Mouse (Mus musculus) right cerebral cortex, postnatal 36 days (tissue): Measurements from ENCODE around the gene Gm10799.
A peak's percentile ranks its signal among the peaks of the same experiment; 100 is the strongest.
"Not testable (repeated sequence)": the region's sequence is repeated elsewhere in the genome, so short reads cannot be mapped to it uniquely, and the experiment has no call there.

Source experiments
- DNase-seq, 2 experiments: peaks; one replicate each; pipeline ENCODE4 v3.0.0; 2022; ENCODE audit warnings: low spot score in 2 of 2, mixed read lengths in 1 of 2

Gene Gm10799

DNA sequence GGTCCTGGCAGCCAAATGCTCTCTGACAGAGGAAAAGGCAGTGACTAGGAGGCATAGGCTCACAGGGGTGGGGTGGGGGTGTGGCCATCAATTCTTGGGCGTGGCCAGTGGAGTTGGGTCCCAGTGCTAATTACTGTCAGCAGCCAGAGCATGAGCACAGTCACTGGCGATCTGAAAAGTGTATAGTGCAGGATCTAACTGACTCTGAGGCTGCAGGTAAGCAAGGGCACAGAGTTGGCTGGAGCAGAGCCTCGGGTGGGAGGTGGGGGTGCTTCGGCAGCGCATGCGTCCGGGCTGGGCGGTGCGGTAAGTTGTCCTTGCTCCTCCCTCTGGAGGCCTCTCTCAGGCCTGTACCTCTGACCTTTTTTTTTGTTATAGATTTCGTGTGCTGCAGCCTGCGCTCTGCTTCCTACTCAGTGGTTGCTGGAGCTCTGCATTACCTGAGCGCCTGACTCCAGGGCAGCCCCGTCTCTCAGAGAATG lies 1.4 kb upstream of the Gm10799 start, which contains the start of gene Cd59b:
TSS of gene Cd59b (plus strand) at position 146 of the 482 bp plus-strand sequence.
- DNase-seq = no peak

GRCm38 (mm10) chr2:104065526-104065925 lies 2.8 kb downstream of the Gm10799 start, which contains the start of gene Gm10912:
TSS of gene Gm10912 (plus strand) at chr2:104065826.
- not testable (repeated sequence) for DNase-seq

DNA sequence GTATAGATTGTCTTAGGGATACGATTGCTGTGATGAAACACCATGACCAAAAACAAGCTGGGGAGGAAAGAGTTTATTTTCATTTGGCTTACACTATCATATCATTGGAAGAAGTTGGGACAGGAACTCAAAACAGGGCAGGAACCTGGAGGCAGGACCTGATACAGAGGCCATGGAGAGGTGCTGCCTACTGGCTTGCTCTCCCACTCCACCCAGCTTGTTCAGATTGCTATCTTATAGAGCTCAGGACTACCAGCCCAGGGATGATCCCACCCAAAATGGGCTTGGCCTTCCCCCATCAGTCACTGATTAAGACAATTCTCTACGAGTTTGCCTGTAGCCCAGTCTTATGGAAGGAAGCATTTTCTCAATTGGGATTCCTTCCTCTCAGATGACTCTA lies 4.2 kb downstream of the Gm10799 start:
- DNase-seq = no peak

DNA sequence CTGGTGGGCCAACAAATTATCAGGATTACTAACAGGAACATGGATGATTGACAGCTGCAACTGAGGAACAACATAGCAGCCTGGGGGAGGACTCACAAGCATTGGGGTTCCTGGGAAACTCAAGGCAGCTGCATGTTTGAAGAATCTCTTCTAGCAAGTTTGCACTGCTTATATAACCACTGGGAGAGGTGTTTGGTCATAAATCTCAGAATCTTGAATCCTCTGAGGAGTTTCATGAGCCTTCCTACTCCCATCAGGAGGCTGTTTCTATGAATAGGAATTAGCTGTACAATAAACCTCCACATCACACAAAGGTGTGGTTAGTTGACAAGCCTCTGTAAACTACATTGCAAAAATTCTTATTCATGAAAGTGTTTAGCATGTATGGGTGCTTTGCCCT lies 5.7 kb downstream of the Gm10799 start:
- DNase-seq = no peak

- no peak for DNase-seq
These were observed 7.4 kb downstream of the Gm10799 start for GRCm38 (mm10) chr2:104060996-104061395.

DNA sequence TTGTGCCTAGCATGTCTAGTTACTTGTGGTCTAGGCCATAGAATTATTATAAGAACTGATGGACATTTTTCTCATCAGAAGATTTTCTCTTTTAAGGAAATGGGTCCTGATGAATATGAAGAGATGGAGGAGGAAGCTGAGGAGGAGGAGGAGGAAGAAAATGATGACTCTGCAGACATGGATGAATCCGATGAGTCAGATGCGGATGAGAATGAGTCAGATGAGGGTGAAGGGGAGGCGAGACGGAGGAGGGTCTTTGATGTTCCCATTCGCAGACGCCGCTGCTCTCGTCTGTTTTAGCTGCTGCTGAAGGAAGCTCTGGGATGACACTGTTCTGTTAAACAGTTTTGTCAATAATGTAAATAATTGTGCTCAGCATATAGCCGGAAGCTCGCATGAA lies 8.6 kb downstream of the Gm10799 start:
- peak in 1 of 2 experiments; percentile 20 for DNase-seq

- no peak for DNase-seq
These were observed 9.4 kb downstream of the Gm10799 start for GRCm38 (mm10) chr2:104058954-104059353.

DNA sequence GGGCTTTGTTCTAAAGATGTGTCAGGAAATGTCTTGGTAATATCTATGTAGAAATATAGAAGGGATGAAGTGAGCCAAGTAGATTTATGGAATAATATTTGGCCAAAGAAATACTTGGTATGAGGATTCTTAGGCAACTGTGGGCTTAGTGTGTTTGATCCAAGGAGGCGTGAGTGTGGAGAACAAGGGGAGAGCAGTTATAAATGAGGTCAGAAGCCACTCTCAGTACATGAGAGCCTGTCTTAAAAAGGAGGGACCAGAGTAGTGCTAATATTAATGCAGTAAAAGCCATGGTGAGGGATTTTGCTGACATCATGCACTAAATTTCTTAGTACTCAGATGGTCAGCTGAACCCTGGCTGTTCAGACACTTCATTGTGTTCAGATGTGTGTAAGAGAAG lies 10.0 kb downstream of the Gm10799 start:
- no peak for DNase-seq

- DNase-seq = no peak
These were observed 23.8 kb downstream of the Gm10799 start for GRCm38 (mm10) chr2:104044479-104045080.

DNA sequence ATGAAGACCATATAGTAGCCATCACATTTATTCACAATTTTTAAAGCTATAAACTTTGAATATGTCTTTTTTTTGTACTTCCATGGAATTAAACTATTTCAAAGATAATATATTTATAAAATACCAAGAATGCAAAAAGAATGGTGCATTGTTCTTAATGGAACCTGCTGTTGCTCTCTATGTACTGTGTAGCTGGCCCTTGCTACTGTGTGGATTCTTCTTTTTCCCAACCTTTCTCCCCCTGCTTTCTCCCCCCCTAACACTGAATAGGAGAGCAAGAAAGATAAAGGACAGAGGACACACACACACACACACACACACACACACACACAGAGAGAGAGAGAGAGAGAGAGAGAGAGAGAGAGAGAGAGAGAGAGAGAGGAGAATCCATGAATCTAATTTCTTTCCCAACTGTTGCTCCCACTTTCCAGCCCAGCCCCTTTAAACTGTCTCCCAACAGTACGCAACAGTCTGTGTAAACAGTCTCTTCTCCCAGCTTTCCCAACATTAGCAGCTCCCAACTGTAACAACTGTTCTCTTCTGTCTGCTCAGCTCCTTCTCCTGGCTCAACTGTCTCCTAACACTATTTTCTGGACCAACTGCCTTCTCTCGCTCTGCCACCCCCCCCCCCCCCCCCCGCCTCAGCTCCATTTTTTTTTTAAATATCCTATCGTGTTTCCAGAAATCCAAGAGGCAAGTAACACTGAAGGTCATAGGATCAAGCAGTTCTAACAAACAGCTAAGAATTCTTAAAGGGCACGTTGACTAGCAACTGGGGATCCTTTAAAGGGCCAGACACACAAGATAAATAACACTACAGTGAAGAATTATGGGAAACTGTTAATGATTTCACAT lies 24.5 kb downstream of the Gm10799 start:
- no peak for DNase-seq

- no peak for DNase-seq
These were observed 25.6 kb downstream of the Gm10799 start for GRCm38 (mm10) chr2:104042766-104043165.

- no peak for DNase-seq
These were observed 26.7 kb downstream of the Gm10799 start for GRCm38 (mm10) chr2:104041632-104042031.

- DNase-seq = no peak
These were observed 30.1 kb downstream of the Gm10799 start for GRCm38 (mm10) chr2:104038236-104038635.

GRCm38 (mm10) chr2:104036316-104036715 lies 32.0 kb downstream of the Gm10799 start:
- DNase-seq = no peak

DNA sequence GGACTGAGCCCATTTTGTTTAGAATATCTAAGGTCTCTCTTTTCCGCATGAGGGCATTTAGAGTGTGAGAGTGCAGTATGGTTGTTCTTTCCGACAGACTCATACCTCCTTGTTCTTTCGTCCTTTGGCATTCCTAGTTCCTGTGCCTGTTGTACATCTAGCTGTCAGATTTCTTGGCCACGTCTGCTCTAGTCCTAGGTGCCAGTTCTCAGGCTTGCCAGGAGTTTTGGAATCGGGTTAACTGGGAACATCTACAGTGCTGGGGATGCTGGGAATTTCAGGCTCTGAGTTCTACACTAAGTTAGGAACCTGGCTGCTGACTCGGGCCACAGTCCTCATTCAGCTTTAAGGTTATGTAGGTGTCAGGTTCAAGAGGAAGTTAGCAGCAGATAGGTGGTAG lies 32.8 kb downstream of the Gm10799 start:
- no peak for DNase-seq

DNA sequence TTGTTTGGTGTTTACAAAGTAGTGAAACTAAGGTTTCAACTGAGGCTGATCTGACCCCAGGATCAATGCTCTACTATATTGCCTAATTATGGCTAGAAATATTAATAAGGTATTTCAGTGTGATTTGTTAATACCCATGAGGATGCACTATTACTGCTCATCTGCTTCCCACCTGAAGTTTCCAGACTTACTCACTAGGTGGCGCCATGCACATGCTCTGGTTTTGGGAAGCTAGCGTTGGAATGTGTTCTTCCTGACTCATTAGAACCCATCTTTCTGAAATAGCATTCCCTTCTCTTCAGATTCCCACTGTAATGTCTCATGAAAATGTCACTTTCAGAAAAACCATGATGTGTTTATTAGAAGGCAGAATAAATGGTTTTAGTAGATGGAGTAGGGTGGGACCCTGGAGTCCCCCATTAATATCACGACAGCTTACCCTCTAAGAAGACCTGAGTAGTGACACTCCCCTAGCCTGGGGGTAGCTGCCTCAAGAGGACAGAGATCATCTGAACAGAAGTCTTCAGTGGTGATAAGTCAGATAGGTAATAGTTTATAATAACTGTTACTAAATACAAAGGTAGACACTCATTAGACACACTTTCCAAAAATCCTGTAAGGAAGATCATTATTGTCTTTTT lies 33.4 kb downstream of the Gm10799 start:
- DNase-seq = peak; percentile 32 to 34

DNA sequence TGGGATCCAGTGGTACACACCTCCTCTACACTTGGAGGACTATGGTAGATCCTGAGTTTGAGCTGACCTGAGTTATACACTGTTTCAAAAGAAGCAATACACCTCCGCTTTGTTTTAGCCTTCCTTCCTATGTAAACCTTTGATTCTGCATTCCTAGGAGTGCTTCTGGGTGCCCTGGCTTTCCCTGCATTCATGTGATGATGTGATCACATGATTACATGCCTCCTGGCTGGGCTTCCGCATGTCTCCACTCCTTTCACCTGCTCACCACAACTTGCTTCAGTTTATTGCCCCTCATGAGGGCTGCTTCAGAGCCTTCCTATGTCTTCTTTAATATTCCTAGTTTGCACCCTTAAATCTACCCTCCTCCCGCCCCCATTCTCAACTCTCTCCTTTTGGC lies 36.3 kb downstream of the Gm10799 start:
- no peak for DNase-seq

DNA sequence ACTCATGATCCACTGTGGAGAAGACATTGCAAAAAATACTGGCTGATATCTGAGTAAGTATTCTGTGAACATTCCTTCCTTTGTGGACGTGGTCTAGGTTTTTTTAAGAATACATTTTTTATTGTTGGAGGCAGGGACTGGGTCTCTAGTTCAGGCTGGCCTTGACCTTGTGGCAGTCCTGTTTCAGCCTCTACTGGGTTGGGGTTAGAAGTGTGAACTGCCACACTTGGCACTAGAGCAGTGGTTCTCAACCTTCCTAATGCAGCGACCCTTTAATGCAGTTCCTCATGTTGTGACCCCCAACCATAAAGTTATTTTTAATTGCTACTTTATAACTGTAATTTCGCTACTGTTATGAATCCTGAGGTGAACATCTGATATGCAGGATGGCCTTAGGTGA lies 38.0 kb downstream of the Gm10799 start:
- no peak for DNase-seq

GRCm38 (mm10) chr2:104029074-104029473 lies 39.3 kb downstream of the Gm10799 start:
- DNase-seq = no peak

- no peak for DNase-seq
These were observed 40.1 kb downstream of the Gm10799 start, which contains the start of gene 4931422A03Rik for GRCm38 (mm10) chr2:104028139-104028723. TSS of gene 4931422A03Rik (minus strand) at chr2:104028361.

GRCm38 (mm10) chr2:104027458-104028138 lies 40.8 kb downstream of the Gm10799 start, which contains the start of gene Fbxo3:
TSS of gene Fbxo3 (plus strand) at chr2:104027721.
- peak; percentile 67 to 72 for DNase-seq
